Mouse (Mus musculus): ENCODE results near the gene Macrod2.

The Macrod2 gene

GRCm38 (mm10) chr2:140561426-140561825 is 166.3 kb downstream of the Macrod2 start:
- no peak for DNase-seq (ENCODE audit: extremely low spot score, low read depth, low spot score)

- no peak for DNase-seq (ENCODE audit: extremely low spot score, low read depth, low spot score)
These were observed 175.8 kb downstream of the Macrod2 start for GRCm38 (mm10) chr2:140570874-140571273.

- DNase-seq (ENCODE audit: extremely low spot score, low read depth, low spot score): no peak
These were observed 197.6 kb downstream of the Macrod2 start for GRCm38 (mm10) chr2:140592537-140593261.

GRCm38 (mm10) chr2:140596906-140597305 is 201.8 kb downstream of the Macrod2 start:
- no peak for DNase-seq (ENCODE audit: extremely low spot score, low read depth, low spot score)

- DNase-seq (ENCODE audit: extremely low spot score, low read depth, low spot score): no peak
These were observed 220.3 kb downstream of the Macrod2 start for GRCm38 (mm10) chr2:140615451-140615850.

- DNase-seq (ENCODE audit: extremely low spot score, low read depth, low spot score): no peak
These were observed 226.7 kb downstream of the Macrod2 start for GRCm38 (mm10) chr2:140621730-140622337.

- no peak for DNase-seq (ENCODE audit: extremely low spot score, low read depth, low spot score)
These were observed 258.4 kb downstream of the Macrod2 start for GRCm38 (mm10) chr2:140653481-140653880.

GRCm38 (mm10) chr2:140653978-140654377 is 258.9 kb downstream of the Macrod2 start:
- no peak for DNase-seq (ENCODE audit: extremely low spot score, low read depth, low spot score)

- DNase-seq (ENCODE audit: extremely low spot score, low read depth, low spot score): no peak
These were observed 267.6 kb downstream of the Macrod2 start for GRCm38 (mm10) chr2:140662673-140663072.

- DNase-seq (ENCODE audit: extremely low spot score, low read depth, low spot score): no peak
These were observed 269.3 kb downstream of the Macrod2 start for GRCm38 (mm10) chr2:140664381-140664780.

GRCm38 (mm10) chr2:140666846-140667245 is 271.7 kb downstream of the Macrod2 start:
- no peak for DNase-seq (ENCODE audit: extremely low spot score, low read depth, low spot score)

GRCm38 (mm10) chr2:140667261-140668047 is 272.3 kb downstream of the Macrod2 start:
- no peak for DNase-seq (ENCODE audit: extremely low spot score, low read depth, low spot score)

GRCm38 (mm10) chr2:140668311-140668710 is 273.2 kb downstream of the Macrod2 start:
- DNase-seq (ENCODE audit: extremely low spot score, low read depth, low spot score): peak; percentile 79

GRCm38 (mm10) chr2:140669081-140669480 is 274.0 kb downstream of the Macrod2 start:
- no peak for DNase-seq (ENCODE audit: extremely low spot score, low read depth, low spot score)

- no peak for DNase-seq (ENCODE audit: extremely low spot score, low read depth, low spot score)
These were observed 274.7 kb downstream of the Macrod2 start for GRCm38 (mm10) chr2:140669786-140670185.

GRCm38 (mm10) chr2:140670457-140670856 is 275.3 kb downstream of the Macrod2 start:
- no peak for DNase-seq (ENCODE audit: extremely low spot score, low read depth, low spot score)

- peak; percentile 96 for DNase-seq (ENCODE audit: extremely low spot score, low read depth, low spot score)
These were observed 276.0 kb downstream of the Macrod2 start, which contains the start of gene Flrt3 for GRCm38 (mm10) chr2:140670963-140671702. Gene Flrt3 (minus strand): TSS chr2:140671469.

GRCm38 (mm10) chr2:140673466-140673865 is 278.4 kb downstream of the Macrod2 start:
- no peak for DNase-seq (ENCODE audit: extremely low spot score, low read depth, low spot score)

- no peak for DNase-seq (ENCODE audit: extremely low spot score, low read depth, low spot score)
These were observed 281.6 kb downstream of the Macrod2 start for GRCm38 (mm10) chr2:140676728-140677127.

- DNase-seq (ENCODE audit: extremely low spot score, low read depth, low spot score): no peak
These were observed 295.8 kb downstream of the Macrod2 start for GRCm38 (mm10) chr2:140690906-140691305.

- no peak for DNase-seq (ENCODE audit: extremely low spot score, low read depth, low spot score)
These were observed 296.3 kb downstream of the Macrod2 start for GRCm38 (mm10) chr2:140691403-140691802.

Measured in hindlimb bud, embryonic 11.5 days (tissue).